Mouse (Mus musculus) kidney, postnatal 25 days (tissue): ENCODE data around the gene Olfr122.

ENCODE experiments used
- DNase-seq, 2 experiments: peaks; one replicate each; pipeline ENCODE4 v3.0.0; 2021; ENCODE audit warnings: mixed read lengths in 2 of 2

The Olfr122 gene

GRCm38 (mm10) chr17:37768307-37768706 lies at the start of gene Olfr122:
Gene Olfr122 (plus strand): TSS chr17:37768607.
- no peak for DNase-seq

DNA sequence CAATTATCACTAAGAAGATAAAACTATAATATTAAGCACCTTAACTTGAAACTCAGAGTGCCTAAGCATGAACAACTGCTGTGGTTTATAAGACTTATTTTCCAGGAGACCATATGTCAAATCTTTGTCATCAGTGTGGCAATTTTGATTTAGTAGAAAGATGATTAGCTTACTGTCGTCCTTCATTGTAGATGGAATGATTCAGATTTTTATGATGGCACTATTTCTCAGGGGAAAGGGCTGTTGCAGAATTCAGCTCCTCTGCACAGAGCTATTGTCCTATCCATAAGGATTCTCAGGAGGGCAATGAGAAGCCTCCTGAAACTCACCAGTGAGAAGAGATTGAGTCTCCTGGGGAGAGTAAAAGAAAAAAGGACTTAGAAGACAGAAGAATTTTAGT lies 46.9 kb upstream of the Olfr122 start, which contains the start of gene Olfr120:
TSS of gene Olfr120 (plus strand) at position 301 of the 400 bp plus-strand sequence.
- no peak for DNase-seq

DNA sequence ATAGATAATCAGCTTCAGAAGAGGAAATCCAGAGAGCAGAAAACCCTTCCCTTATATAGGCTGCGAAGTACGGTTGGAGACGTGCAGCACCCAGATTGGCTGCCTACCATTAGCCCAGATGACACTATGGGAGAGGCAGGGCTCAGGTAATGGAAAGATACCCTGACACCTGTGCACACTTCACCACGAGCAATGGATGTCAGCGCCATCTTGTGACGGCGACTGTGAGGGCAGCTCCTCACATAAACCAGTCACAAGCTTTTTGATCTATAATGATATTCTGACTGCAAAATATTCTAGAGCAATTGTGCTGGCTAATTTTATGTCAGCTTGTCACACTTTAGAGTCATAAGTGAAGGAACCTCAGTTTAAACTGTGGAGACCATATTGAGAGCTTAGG lies 30.3 kb upstream of the Olfr122 start:
- no peak for DNase-seq

- no peak for DNase-seq
These were observed 24.8 kb downstream of the Olfr122 start, which contains the start of gene Olfr123 for GRCm38 (mm10) chr17:37793229-37793628. Gene Olfr123 (plus strand): TSS chr17:37793529.

GRCm38 (mm10) chr17:37799588-37799987 lies 31.2 kb downstream of the Olfr122 start, which contains the start of gene Olfr124:
Gene Olfr124 (plus strand): TSS chr17:37799888.
- DNase-seq, result no peak
